9 mouse cellular contexts compared by ENCODE assay signal in genomic region chr4:123116640-123117039, GRCm38 (mm10). TPM values are rescaled to one million over a fixed set of nuclear protein-coding genes. Genes with fewer than 3 reads are reported as not detected.
DNase-seq lines count a peak whose midpoint lies in the region; ATAC-seq lines count a peak whose summit lies in the region.
"Not testable (repeated sequence)": the region's sequence is repeated elsewhere in the genome, so short reads cannot be mapped to it uniquely, and the experiment has no call there.
"Had no signal": no experiment of that assay in that cellular context is flagged by ENCODE, and none has a peak within 500 bp of the region (broad histone marks: within the 10 kb centered on the region; RNA-seq: fewer than 3 reads in every experiment).

No protein-coding gene starts in this region.

- peak overlapping the region; percentile 61 for H3K4me2 ChIP-seq in forebrain, embryonic 15.5 days (replicated peaks)
- H3K4me2 ChIP-seq in kidney, embryonic 15.5 days = peak overlapping the region; percentile 76
- H3K4me2 ChIP-seq in limb, embryonic 12.5 days = peak overlapping the region; percentile 59
- peak overlapping the region; percentile 57 for H3K4me2 ChIP-seq in midbrain, embryonic 13.5 days (replicated peaks)

- ATAC-seq in forebrain, embryonic 15.5 days (replicated peaks) = peak; percentile 81
- ATAC-seq in hematopoietic stem cell, adult 5-6 weeks (replicated peaks in 1 of 2; ENCODE audit: insufficient read depth in 1 of 2, low FRiP score in 2 of 2, low TSS enrichment in 1 of 2, low read depth in 1 of 2, poor library complexity in 2 of 2, severe bottlenecking in 2 of 2) = peak; percentile 35 to 36; a peak in 3 of 4 replicates
- peak; percentile 52 for ATAC-seq in kidney, embryonic 15.5 days (replicated peaks; ENCODE audit: low FRiP score)
- not testable (repeated sequence) for ATAC-seq in limb, embryonic 12.5 days (ENCODE audit: insufficient number of reproducible peaks, insufficient read depth, low FRiP score, low TSS enrichment, low read depth)
- ATAC-seq in midbrain, embryonic 13.5 days = peak; percentile 59

- not testable (repeated sequence) for H3K4me1 ChIP-seq in forebrain, embryonic 15.5 days; kidney, embryonic 15.5 days; limb, embryonic 12.5 days (replicated peaks); midbrain, embryonic 13.5 days (replicated peaks)

- not testable (repeated sequence) for H3K27me3 ChIP-seq in forebrain, embryonic 15.5 days
- H3K27me3 ChIP-seq in kidney, embryonic 15.5 days = peaks cover 22% of the 10 kb centered on the region
- peaks cover 34% of the 10 kb centered on the region for H3K27me3 ChIP-seq in limb, embryonic 12.5 days
- H3K27me3 ChIP-seq in midbrain, embryonic 13.5 days = peaks cover 12% of the 10 kb centered on the region

- H3K27ac ChIP-seq in forebrain, embryonic 15.5 days (replicated peaks); kidney, embryonic 15.5 days; limb, embryonic 12.5 days; midbrain, embryonic 13.5 days: not testable (repeated sequence)

- H3K9me3 ChIP-seq in forebrain, embryonic 15.5 days; kidney, embryonic 15.5 days (replicated peaks); limb, embryonic 12.5 days; midbrain, embryonic 13.5 days: not testable (repeated sequence)

- peak overlapping the region; percentile 39 for H3K4me3 ChIP-seq in forebrain, embryonic 15.5 days
- H3K4me3 ChIP-seq in kidney, embryonic 15.5 days (replicated peaks) = peak overlapping the region; percentile 38
- peak overlapping the region; percentile 38 for H3K4me3 ChIP-seq in limb, embryonic 12.5 days (replicated peaks)
- H3K4me3 ChIP-seq in midbrain, embryonic 13.5 days (replicated peaks) = peak overlapping the region; percentile 37

- H3K9ac ChIP-seq in forebrain, embryonic 15.5 days (replicated peaks); kidney, embryonic 15.5 days; limb, embryonic 12.5 days (replicated peaks); midbrain, embryonic 13.5 days (replicated peaks): not testable (repeated sequence)

- H3K36me3 ChIP-seq in forebrain, embryonic 15.5 days; kidney, embryonic 15.5 days; limb, embryonic 12.5 days; midbrain, embryonic 13.5 days: not testable (repeated sequence)

- WGBS in forebrain, embryonic 15.5 days = 18% methylated on average over 37 of the region's 42 CpGs
- 23% methylated on average over 27 of the region's 42 CpGs for WGBS in kidney, embryonic 15.5 days
- 11% methylated on average over 33 of the region's 42 CpGs for WGBS in limb, embryonic 12.5 days
- WGBS in midbrain, embryonic 13.5 days = 24% methylated on average over 23 of the region's 42 CpGs

- peak; percentile 18 for DNase-seq in embryo, embryonic 10 days (ENCODE audit: low spot score)
- peak; percentile 23 for DNase-seq in right cerebral cortex, adult 18-20 months

RNA-seq across cellular contexts. Expression of gene Oxct2b, which starts 0.6 kb away (rescaled TPM):
- 0.17 and 0.19 TPM in 2 replicates for polyA plus RNA-seq in forebrain, embryonic 15.5 days (2015; fragmentation: Nextera tagmentation; extraction: Ambion mirVana)
- total RNA-seq in hematopoietic stem cell, adult 5-6 weeks (2017) = not detected in 2 replicates
- not detected in 2 replicates for polyA plus RNA-seq in kidney, embryonic 15.5 days (2015; fragmentation: Nextera tagmentation; extraction: Ambion mirVana)
- not detected in 2 replicates for polyA plus RNA-seq in limb, embryonic 12.5 days (2016; fragmentation: Nextera tagmentation; extraction: Ambion mirVana)
- polyA plus RNA-seq in midbrain, embryonic 13.5 days (2015; fragmentation: Nextera tagmentation; extraction: Ambion mirVana) = 0.11 and 0.14 TPM in 2 replicates
- total RNA-seq: heart, adult 2 months had no signal
- polyA plus RNA-seq: activated CD4-positive, CD25-positive, alpha-beta regulatory T cell, adult 4 months had no signal

RNA-seq across cellular contexts. Expression of gene Bmp8b, which starts 11.7 kb away (rescaled TPM):
- 0.23 TPM in 1 of 2 replicates, not detected in the other for polyA plus RNA-seq in forebrain, embryonic 15.5 days (2015; fragmentation: Nextera tagmentation; extraction: Ambion mirVana)
- not detected in 2 replicates for total RNA-seq in hematopoietic stem cell, adult 5-6 weeks (2017)
- 0.33 and 0.49 TPM in 2 replicates for polyA plus RNA-seq in kidney, embryonic 15.5 days (2015; fragmentation: Nextera tagmentation; extraction: Ambion mirVana)
- 0.19 and 0.68 TPM in 2 replicates for polyA plus RNA-seq in limb, embryonic 12.5 days (2016; fragmentation: Nextera tagmentation; extraction: Ambion mirVana)
- 0.13 and 0.14 TPM in 2 replicates for polyA plus RNA-seq in midbrain, embryonic 13.5 days (2015; fragmentation: Nextera tagmentation; extraction: Ambion mirVana)
- total RNA-seq: heart, adult 2 months had no signal
- polyA plus RNA-seq: heart, adult 2 months had no signal

RNA-seq across cellular contexts. Expression of gene Ppie, which starts 23.1 kb away (rescaled TPM):
- polyA plus RNA-seq in forebrain, embryonic 15.5 days (2015; fragmentation: Nextera tagmentation; extraction: Ambion mirVana) = 71.1 and 71.7 TPM in 2 replicates
- 89.7 and 91.0 TPM in 2 replicates for total RNA-seq in hematopoietic stem cell, adult 5-6 weeks (2017)
- polyA plus RNA-seq in kidney, embryonic 15.5 days (2015; fragmentation: Nextera tagmentation; extraction: Ambion mirVana) = 105 and 109 TPM in 2 replicates
- 114 and 117 TPM in 2 replicates for polyA plus RNA-seq in limb, embryonic 12.5 days (2016; fragmentation: Nextera tagmentation; extraction: Ambion mirVana)
- 74.2 and 77.2 TPM in 2 replicates for polyA plus RNA-seq in midbrain, embryonic 13.5 days (2015; fragmentation: Nextera tagmentation; extraction: Ambion mirVana)
